Mouse (Mus musculus) forebrain, embryonic 14.5 days (tissue): ENCODE results near the gene Olfr902. TPM values are rescaled to one million over a fixed set of nuclear protein-coding genes. Genes with fewer than 3 reads are reported as not detected.
"Not testable (repeated sequence)": the region's sequence is repeated elsewhere in the genome, so short reads cannot be mapped to it uniquely, and the experiment has no call there.

ENCODE experiments used
- ATAC-seq: fragments of 200-750 bp; cut with Nextera tagmentation; 2 replicates; pipeline ENCODE4 v1.8.0; 2017; ENCODE audit warnings: mild to moderate bottlenecking, moderate library complexity
- DNase-seq: peaks from one replicate; pipeline ENCODE4 v3.0.0-alpha.2; 2015; ENCODE audit warnings: low spot score
- H3K27ac ChIP-seq: fragments of 300-500 bp; sonication (generic); 2 replicates; pipeline ENCODE4 v1.5.1; 2014; ENCODE audit warnings: low read depth, mild to moderate bottlenecking, control low read depth, low read length, moderate library complexity
- H3K27me3 ChIP-seq: fragments of 300-500 bp; sonication (generic); replicated peaks from 2 replicates; pipeline ENCODE4 v1.6.1; 2014; ENCODE audit warnings: low read length, control low read depth, mixed read lengths; ENCODE audit not compliant: control insufficient read depth, insufficient read depth
- H3K36me3 ChIP-seq: fragments of 300-500 bp; sonication (generic); 2 replicates; pipeline ENCODE4 v1.6.1; 2014; ENCODE audit warnings: low read length, control low read depth; ENCODE audit not compliant: control insufficient read depth, insufficient read depth
- H3K4me1 ChIP-seq: fragments of 300-500 bp; sonication (generic); 2 replicates; pipeline ENCODE4 v1.6.1; 2014; ENCODE audit warnings: antibody characterized with exemption, low read length, control low read depth; ENCODE audit not compliant: control insufficient read depth, insufficient read depth
- H3K4me2 ChIP-seq: fragments of 300-500 bp; sonication (generic); 2 replicates; pipeline ENCODE4 v1.6.1; 2014; ENCODE audit warnings: mild to moderate bottlenecking, control low read depth, low read length
- H3K4me3 ChIP-seq: fragments of 300-500 bp; sonication (generic); 2 replicates; pipeline ENCODE4 v1.5.1; 2014; ENCODE audit warnings: low read depth, low read length, control low read depth
- H3K9ac ChIP-seq: fragments of 300-500 bp; sonication (generic); 2 replicates; pipeline ENCODE4 v1.6.1; 2014; ENCODE audit warnings: mild to moderate bottlenecking, low read length, control low read depth, moderate library complexity
- H3K9me3 ChIP-seq: fragments of 300-500 bp; sonication (generic); replicated peaks from 2 replicates; pipeline ENCODE4 v1.6.1; 2016; ENCODE audit warnings: low read length, control low read depth, mixed read lengths; ENCODE audit not compliant: control insufficient read depth
- WGBS: fragments of 180-500 bp; shearing (Covaris S2); extraction: QIAGEN DNeasy Blood & Tissue Kit; methylation state at CpG from one replicate; pipeline ENCODE4 v1.1.7; 2014; 5-methylcytosine and 5-hydroxymethylcytosine counted together
- polyA plus RNA-seq: library from polyadenylated mRNA; unstranded; fragments of >200 nt; fragmentation: Nextera tagmentation; extraction: Ambion mirVana; gene quantifications from 2 replicates; pipeline ENCODE4 v1.2.1, GENCODE M21; 2014

Gene Olfr902
- polyA plus RNA-seq: not detected in 2 replicates

DNA sequence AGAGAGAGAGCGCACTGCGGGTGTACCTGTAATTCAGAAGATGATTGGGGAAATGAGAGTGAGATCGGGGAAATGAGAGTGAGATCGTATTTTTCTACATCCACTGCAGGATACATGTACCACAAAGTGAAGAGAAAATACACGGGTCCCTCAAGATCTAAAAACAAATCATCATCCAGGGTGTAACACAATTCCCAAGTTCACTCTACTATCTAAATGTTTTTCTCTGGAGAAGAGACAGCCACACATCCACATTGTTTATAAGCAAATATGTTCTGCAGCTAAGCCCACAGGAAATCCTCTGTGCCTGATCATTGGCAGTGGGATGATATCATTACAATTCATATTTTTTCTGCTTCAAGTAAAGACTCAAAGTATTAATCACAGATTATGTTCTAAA, at the start of gene Olfr902:
Gene Olfr902, plus strand, starts transcription at position 301 of the 400 bp plus-strand sequence.
- DNase-seq (no peak), ATAC-seq (no peak)
- H3K27me3 ChIP-seq: no peaks in the 10 kb centered on the region
- no peak within 1 kb of the TSS for H3K9ac ChIP-seq
- no peaks in the 10 kb centered on the region for H3K36me3 ChIP-seq
- H3K4me2 ChIP-seq: no peak within 1 kb of the TSS
- H3K9me3 ChIP-seq: no peaks in the 10 kb centered on the region
- 98% methylated on average over 5 of the region's 5 CpGs for WGBS
- no peak within 1 kb of the TSS for H3K4me3 ChIP-seq
- no peaks in the 10 kb centered on the region for H3K4me1 ChIP-seq
- no peak within 1 kb of the TSS for H3K27ac ChIP-seq

DNA sequence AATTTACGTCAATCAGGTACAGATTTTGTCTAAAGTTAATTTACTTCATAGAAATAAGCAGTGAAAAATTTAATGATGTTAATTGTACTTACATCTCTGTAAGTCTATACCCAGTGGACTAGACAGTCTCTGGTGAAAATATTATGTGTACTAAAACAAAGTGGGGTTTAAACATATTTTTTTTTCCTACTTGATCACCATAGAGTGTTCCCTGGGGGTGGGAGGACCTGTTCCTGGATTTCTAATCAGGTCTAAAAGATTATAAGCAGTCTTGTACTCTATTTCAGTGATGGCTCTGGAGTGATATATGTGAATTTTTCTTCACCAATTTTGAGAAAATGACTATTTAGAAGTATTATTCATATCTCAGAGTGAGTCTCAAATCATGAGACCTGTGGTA, 46.1 kb upstream of the Olfr902 start, which contains the start of gene Olfr147:
Gene Olfr147, plus strand, starts transcription at position 301 of the 400 bp plus-strand sequence.
- DNase-seq (no peak), ATAC-seq (no peak)
- no peak within 1 kb of the TSS for H3K27ac ChIP-seq
- no peaks in the 10 kb centered on the region for H3K36me3 ChIP-seq
- 89% methylated on average over 1 of the region's 1 CpGs for WGBS
- H3K9me3 ChIP-seq: no peaks in the 10 kb centered on the region
- H3K4me3 ChIP-seq: no peak within 1 kb of the TSS
- no peak within 1 kb of the TSS for H3K9ac ChIP-seq
- H3K4me1 ChIP-seq: no peaks in the 10 kb centered on the region
- no peak within 1 kb of the TSS for H3K4me2 ChIP-seq
- no peaks in the 10 kb centered on the region for H3K27me3 ChIP-seq

GRCm38 (mm10) chr9:38407502-38407901, 40.0 kb upstream of the Olfr902 start:
- ATAC-seq, DNase-seq, H3K9ac ChIP-seq, H3K4me3 ChIP-seq, H3K27ac ChIP-seq, H3K36me3 ChIP-seq, H3K27me3 ChIP-seq, H3K4me1 ChIP-seq, H3K4me2 ChIP-seq, H3K9me3 ChIP-seq: not testable (repeated sequence)
- WGBS: 87% methylated on average over 3 of the region's 3 CpGs

- not testable (repeated sequence) for H3K36me3 ChIP-seq, H3K27me3 ChIP-seq, ATAC-seq, H3K4me3 ChIP-seq, DNase-seq, H3K27ac ChIP-seq, H3K4me1 ChIP-seq, H3K4me2 ChIP-seq, H3K9me3 ChIP-seq, H3K9ac ChIP-seq
- 97% methylated on average over 14 of the region's 14 CpGs for WGBS
These were observed 34.0 kb upstream of the Olfr902 start for GRCm38 (mm10) chr9:38413502-38413901.

GRCm38 (mm10) chr9:38423801-38424200, 23.7 kb upstream of the Olfr902 start:
- no peak for ATAC-seq
- H3K4me2 ChIP-seq: no peak overlapping the region

DNA sequence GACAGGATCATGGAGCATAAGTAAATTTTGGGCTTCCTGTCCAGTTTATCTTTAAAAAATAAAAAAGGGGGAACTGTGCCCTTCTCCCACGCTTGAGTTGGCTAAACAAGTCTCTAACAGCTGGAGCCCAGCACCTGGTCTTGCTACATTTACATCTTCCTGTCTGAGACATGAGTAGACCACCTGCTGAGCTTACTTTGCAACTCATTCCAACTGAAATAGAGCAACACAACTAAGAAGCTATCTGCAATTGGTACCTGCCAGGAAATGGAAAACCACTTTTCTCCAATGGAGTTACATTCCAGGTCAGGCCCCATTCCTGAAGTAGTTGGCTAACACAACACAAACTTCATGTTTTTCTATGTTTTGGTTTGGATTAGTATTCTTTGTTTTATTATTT, 20.4 kb upstream of the Olfr902 start:
- Histone ChIP-seq H3K4me3 (no peak overlapping the region), H3K4me2 (no peak overlapping the region), H3K27ac (no peak overlapping the region), H3K4me1 (no peaks in the 10 kb centered on the region), H3K36me3 (no peaks in the 10 kb centered on the region), H3K27me3 (no peaks in the 10 kb centered on the region), H3K9me3 (no peaks in the 10 kb centered on the region), H3K9ac (no peak overlapping the region)
- no peak for ATAC-seq
- 46% methylated on average over 1 of the region's 1 CpGs for WGBS
- DNase-seq: no peak

More at GRCm38 (mm10) chr9:38423801-38424200, 23.7 kb upstream of the Olfr902 start:
- no peaks in the 10 kb centered on the region for H3K36me3 ChIP-seq
- H3K27ac ChIP-seq: no peak overlapping the region
- H3K4me3 ChIP-seq: no peak overlapping the region
- no peak for DNase-seq
- H3K9ac ChIP-seq: no peak overlapping the region
- H3K27me3 ChIP-seq: no peaks in the 10 kb centered on the region
- no peaks in the 10 kb centered on the region for H3K4me1 ChIP-seq
- no peaks in the 10 kb centered on the region for H3K9me3 ChIP-seq

DNA sequence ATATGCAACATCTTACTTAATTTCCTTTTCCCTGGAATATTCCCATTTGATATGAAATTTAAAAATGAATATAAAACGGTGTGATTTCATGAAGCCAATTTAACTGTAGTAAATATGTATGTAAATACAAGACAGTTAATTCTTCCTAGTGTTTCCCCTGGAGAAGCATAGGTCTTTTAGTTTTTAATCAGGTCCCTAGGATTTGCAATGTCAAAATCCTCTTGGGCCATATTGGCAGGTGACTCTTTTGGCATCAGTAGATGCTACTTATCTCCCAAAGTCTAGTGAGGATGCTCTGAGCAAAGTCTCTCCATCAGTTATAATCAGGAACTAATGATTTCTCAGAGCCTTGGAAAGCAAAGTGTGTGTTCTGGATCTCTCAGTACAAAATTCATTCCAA, 18.3 kb upstream of the Olfr902 start, which contains the start of gene Olfr901:
Gene Olfr901, plus strand, starts transcription at position 301 of the 400 bp plus-strand sequence.
- Histone ChIP-seq H3K36me3 (no peaks in the 10 kb centered on the region), H3K4me1 (no peaks in the 10 kb centered on the region), H3K4me2 (no peak within 1 kb of the TSS), H3K27me3 (no peaks in the 10 kb centered on the region), H3K4me3 (no peak within 1 kb of the TSS), H3K27ac (no peak within 1 kb of the TSS), H3K9ac (no peak within 1 kb of the TSS), H3K9me3 (no peaks in the 10 kb centered on the region)
- WGBS: 83% methylated on average over 1 of the region's 1 CpGs
- ATAC-seq (no peak), DNase-seq (no peak)

- H3K9ac ChIP-seq: no peak within 1 kb of the TSS
- H3K4me3 ChIP-seq: no peak within 1 kb of the TSS
- no peak within 1 kb of the TSS for H3K27ac ChIP-seq
- H3K4me1 ChIP-seq: no peaks in the 10 kb centered on the region
- H3K36me3 ChIP-seq: no peaks in the 10 kb centered on the region
- H3K4me2 ChIP-seq: no peak within 1 kb of the TSS
- DNase-seq: no peak
- H3K27me3 ChIP-seq: no peaks in the 10 kb centered on the region
- no peaks in the 10 kb centered on the region for H3K9me3 ChIP-seq
- no peak for ATAC-seq
These were observed 15.4 kb downstream of the Olfr902 start, which contains the start of gene Olfr904 for GRCm38 (mm10) chr9:38462844-38463243. Gene Olfr904, plus strand, starts transcription at chr9:38463144.

DNA sequence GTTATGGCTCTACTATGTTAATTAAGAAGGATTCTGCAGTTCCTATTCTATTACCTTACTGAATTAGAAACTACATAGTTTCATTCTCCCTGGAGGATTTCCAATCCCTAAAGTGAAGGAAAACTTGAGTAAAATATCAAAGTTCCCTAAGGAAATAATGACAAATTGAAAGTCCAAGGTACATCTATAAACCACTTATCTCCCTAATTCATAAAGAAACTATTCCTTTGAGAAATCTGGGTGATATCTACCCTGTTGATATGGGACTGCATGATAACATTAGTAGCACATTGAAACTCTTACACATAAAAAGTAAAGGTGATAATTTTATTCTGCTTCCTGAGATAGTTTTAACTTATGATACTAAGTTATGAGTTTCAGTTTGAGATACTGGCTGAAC, 23.4 kb downstream of the Olfr902 start, which contains the start of gene Olfr905:
Gene Olfr905, plus strand, starts transcription at position 301 of the 400 bp plus-strand sequence.
- no peak for DNase-seq
- ATAC-seq: no peak
- no peaks in the 10 kb centered on the region for H3K36me3 ChIP-seq
- no peaks in the 10 kb centered on the region for H3K9me3 ChIP-seq
- H3K4me2 ChIP-seq: no peak within 1 kb of the TSS
- H3K27me3 ChIP-seq: no peaks in the 10 kb centered on the region
- no peaks in the 10 kb centered on the region for H3K4me1 ChIP-seq
- H3K4me3 ChIP-seq: no peak within 1 kb of the TSS
- H3K27ac ChIP-seq: no peak within 1 kb of the TSS
- H3K9ac ChIP-seq: no peak within 1 kb of the TSS
